Comparison of ENCODE assay signal across 8 mouse cellular contexts in the genomic region with DNA sequence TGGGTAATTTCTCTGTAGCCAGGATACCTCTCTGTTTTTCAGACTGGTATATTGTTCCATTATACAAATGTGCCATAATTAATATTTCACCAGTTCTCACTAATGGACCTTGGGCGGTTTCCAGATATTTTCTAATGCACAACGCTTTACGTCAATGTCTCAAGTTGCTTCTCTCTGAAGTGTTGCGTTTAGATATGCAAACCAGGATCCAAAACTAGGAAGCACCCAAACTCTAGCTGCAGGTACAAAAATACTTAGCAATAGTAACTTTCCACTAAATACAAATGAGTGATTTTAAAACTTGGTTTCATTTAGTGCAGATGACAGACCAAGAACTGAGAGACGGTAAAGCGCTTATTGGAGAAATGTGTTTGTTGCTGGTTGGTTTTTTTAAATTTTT. TPM values are rescaled to one million over a fixed set of nuclear protein-coding genes. Genes with fewer than 3 reads are reported as not detected.
DNase-seq lines count a peak whose midpoint lies in the region; ATAC-seq and TF ChIP-seq lines count a peak whose summit lies in the region.

No protein-coding gene starts in this region.

- H3K36me3 ChIP-seq in heart, embryonic 12.5 days: 0 out of 2 replicates have a peak, but pooled peaks cover 5% of the 10 kb centered on the region
- peaks cover 27% of the 10 kb centered on the region for H3K36me3 ChIP-seq in G1E (replicated peaks)
- H3K36me3 ChIP-seq in heart, embryonic 16.5 days (ENCODE audit: control insufficient read depth, insufficient read depth): no peaks in the 10 kb centered on the region
- H3K36me3 ChIP-seq in midbrain, embryonic 12.5 days: no peaks in the 10 kb centered on the region

- peak overlapping the region; percentile 66 for H3K4me2 ChIP-seq in heart, embryonic 12.5 days
- peak overlapping the region; percentile 71 for H3K4me2 ChIP-seq in heart, embryonic 16.5 days (ENCODE audit: low read depth, low read length)
- peak overlapping the region; percentile 75 for H3K4me2 ChIP-seq in midbrain, embryonic 12.5 days (replicated peaks)

- no peak for DNase-seq in heart, adult 8-10 months (ENCODE audit: low spot score)
- no peak for DNase-seq in G1E (ENCODE audit: low spot score)
- DNase-seq in ovary, postnatal 36 days (ENCODE audit: low spot score): no peak
- no peak for DNase-seq in cerebellum, adult 11 months
- DNase-seq in left cerebral cortex, adult 9 months (ENCODE audit: low spot score in 2 of 2): no peak

- peaks cover 41% of the 10 kb centered on the region for H3K4me1 ChIP-seq in heart, embryonic 12.5 days (replicated peaks)
- peaks cover 29% of the 10 kb centered on the region for H3K4me1 ChIP-seq in G1E (ENCODE audit: insufficient read depth, low read depth, low read length)
- H3K4me1 ChIP-seq in heart, embryonic 16.5 days (ENCODE audit: control insufficient read depth, insufficient read depth, low read length): peaks cover 32% of the 10 kb centered on the region
- H3K4me1 ChIP-seq in midbrain, embryonic 12.5 days: peaks cover 24% of the 10 kb centered on the region

- peak overlapping the region; percentile 92; the same call in 1 of the 2 replicates for H3K27ac ChIP-seq in heart, embryonic 12.5 days (ENCODE audit: poor library complexity, severe bottlenecking)
- H3K27ac ChIP-seq in heart, embryonic 16.5 days (ENCODE audit: low read length): peak overlapping the region; percentile 93
- no peak overlapping the region for H3K27ac ChIP-seq in midbrain, embryonic 12.5 days (replicated peaks)

- H3K9ac ChIP-seq in heart, embryonic 12.5 days: peak overlapping the region; percentile 98
- H3K9ac ChIP-seq in heart, embryonic 16.5 days (ENCODE audit: low read length): peak overlapping the region; percentile 98
- H3K9ac ChIP-seq in midbrain, embryonic 12.5 days (replicated peaks): peak overlapping the region; percentile 95

- peak overlapping the region; percentile 89 for H3K4me3 ChIP-seq in heart, embryonic 12.5 days
- peak overlapping the region; percentile 79 for H3K4me3 ChIP-seq in G1E (ENCODE audit: low read depth, low read length)
- H3K4me3 ChIP-seq in heart, embryonic 16.5 days (ENCODE audit: low read length): peak overlapping the region; percentile 97
- peak overlapping the region; percentile 76 for H3K4me3 ChIP-seq in midbrain, embryonic 12.5 days

- 3% methylated on average over 6 of the region's 6 CpGs for WGBS in heart, embryonic 12.5 days
- WGBS in heart, embryonic 16.5 days: 1% methylated on average over 6 of the region's 6 CpGs
- WGBS in midbrain, embryonic 12.5 days: 9% methylated on average over 6 of the region's 6 CpGs

- no peak for ATAC-seq in heart, embryonic 12.5 days (ENCODE audit: insufficient number of reproducible peaks, low FRiP score)
- ATAC-seq in G1E (ENCODE audit: extremely low read depth, insufficient number of reproducible peaks, low FRiP score, poor library complexity, severe bottlenecking): no peak
- ATAC-seq in heart, embryonic 16.5 days (replicated peaks; ENCODE audit: extremely low read depth, insufficient read depth, low FRiP score): no peak
- ATAC-seq in midbrain, embryonic 12.5 days (ENCODE audit: low FRiP score, low read depth): no peak

- H3K9me3 ChIP-seq in heart, embryonic 12.5 days (replicated peaks): no peaks in the 10 kb centered on the region
- H3K9me3 ChIP-seq in G1E (replicated peaks): no peaks in the 10 kb centered on the region
- H3K9me3 ChIP-seq in heart, embryonic 16.5 days (replicated peaks; ENCODE audit: control insufficient read depth, low read length): no peaks in the 10 kb centered on the region
- H3K9me3 ChIP-seq in midbrain, embryonic 12.5 days: no peaks in the 10 kb centered on the region

- H3K27me3 ChIP-seq in heart, embryonic 12.5 days (replicated peaks): no peaks in the 10 kb centered on the region
- peaks cover 24% of the 10 kb centered on the region for H3K27me3 ChIP-seq in G1E (ENCODE audit: insufficient read depth, low read length)
- H3K27me3 ChIP-seq in heart, embryonic 16.5 days (ENCODE audit: control insufficient read depth, insufficient read depth, low read length): no peaks in the 10 kb centered on the region
- H3K27me3 ChIP-seq in midbrain, embryonic 12.5 days: no peaks in the 10 kb centered on the region

- TF ChIP-seq CTCF in G1E (IDR thresholded peaks at IDR 0.05; ENCODE audit: low read depth, low read length): no peak

RNA-seq across cellular contexts. Expression of gene Ppp1r2, which starts 1.0 kb away (rescaled TPM):
- 97.2 and 103 TPM in 2 replicates for polyA plus RNA-seq in heart, embryonic 12.5 days (2016; fragmentation: Nextera tagmentation; extraction: Ambion mirVana)
- total RNA-seq in heart, adult 8-10 months (2022): 10 to 100 TPM; 74.1 to 92.4 (median 77.5) TPM
- total RNA-seq in G1E (2014; fragmentation: Nextera tagmentation) (68.5 and 76.2 TPM in 2 replicates), G1E (2017) (31.9 and 38.2 TPM in 2 replicates)
- polyA plus RNA-seq in G1E (2012): 45.3 and 63.1 TPM in 2 replicates
- polyA plus RNA-seq in heart, embryonic 16.5 days (2015; fragmentation: Nextera tagmentation; extraction: Ambion mirVana): 101 and 120 TPM in 2 replicates
- polyA plus RNA-seq in midbrain, embryonic 12.5 days (2016; fragmentation: Nextera tagmentation; extraction: Ambion mirVana): 96.6 and 98.6 TPM in 2 replicates

RNA-seq across cellular contexts. Expression of gene Apod, which starts 40.5 kb away (rescaled TPM):
- polyA plus RNA-seq in heart, embryonic 12.5 days (2016; fragmentation: Nextera tagmentation; extraction: Ambion mirVana): 0.27 TPM in 1 of 2 replicates, not detected in the other
- 1 to 10 TPM; 3.6 to 6.1 (median 4.9) TPM for total RNA-seq in heart, adult 8-10 months (2022)
- total RNA-seq in G1E (2014; fragmentation: Nextera tagmentation) (not detected in 2 replicates), G1E (2017) (not detected in 2 replicates)
- not detected in 2 replicates for polyA plus RNA-seq in G1E (2012)
- 0.55 and 0.64 TPM in 2 replicates for polyA plus RNA-seq in heart, embryonic 16.5 days (2015; fragmentation: Nextera tagmentation; extraction: Ambion mirVana)
- polyA plus RNA-seq in midbrain, embryonic 12.5 days (2016; fragmentation: Nextera tagmentation; extraction: Ambion mirVana): 59.5 and 77.2 TPM in 2 replicates

Comparison
In these comparisons a context has a peak if more than half of its experiments do, and no peak if none do; other contexts are left out.
1. RNA of gene Apod, which starts 40.5 kb away (polyA plus RNA-seq): 59.5 to 77.2 TPM in midbrain, embryonic 12.5 days; 0.55 to 0.64 TPM in heart, embryonic 16.5 days, 0.27 TPM in heart, embryonic 12.5 days and not detected in G1E; every median in the first group is over 10 times any median in the second.
2. Peak in every context shown above with its lines, with median percentiles within 50 percentile points of each other: H3K4me2 ChIP-seq, H3K4me3 ChIP-seq and H3K9ac ChIP-seq.